Mouse (Mus musculus) G1E-ER4 (cell line): ENCODE results near the gene Nans. TPM values are rescaled to one million over a fixed set of nuclear protein-coding genes. Genes with fewer than 3 reads are reported as not detected.

Experiments used
- GATA1 ChIP-seq: IDR thresholded peaks from one replicate; pipeline ENCODE4 v1.8.0; 2012; ENCODE audit warnings: low read length, inconsistent platforms
- polyA plus RNA-seq: library from polyadenylated mRNA; stranded (reverse); fragments of >175 nt; gene quantifications from 2 replicates; pipeline ENCODE4 v1.2.3, GENCODE M21; 2012

The Nans gene
- polyA plus RNA-seq, 1 experiment: 64.9 TPM

DNA sequence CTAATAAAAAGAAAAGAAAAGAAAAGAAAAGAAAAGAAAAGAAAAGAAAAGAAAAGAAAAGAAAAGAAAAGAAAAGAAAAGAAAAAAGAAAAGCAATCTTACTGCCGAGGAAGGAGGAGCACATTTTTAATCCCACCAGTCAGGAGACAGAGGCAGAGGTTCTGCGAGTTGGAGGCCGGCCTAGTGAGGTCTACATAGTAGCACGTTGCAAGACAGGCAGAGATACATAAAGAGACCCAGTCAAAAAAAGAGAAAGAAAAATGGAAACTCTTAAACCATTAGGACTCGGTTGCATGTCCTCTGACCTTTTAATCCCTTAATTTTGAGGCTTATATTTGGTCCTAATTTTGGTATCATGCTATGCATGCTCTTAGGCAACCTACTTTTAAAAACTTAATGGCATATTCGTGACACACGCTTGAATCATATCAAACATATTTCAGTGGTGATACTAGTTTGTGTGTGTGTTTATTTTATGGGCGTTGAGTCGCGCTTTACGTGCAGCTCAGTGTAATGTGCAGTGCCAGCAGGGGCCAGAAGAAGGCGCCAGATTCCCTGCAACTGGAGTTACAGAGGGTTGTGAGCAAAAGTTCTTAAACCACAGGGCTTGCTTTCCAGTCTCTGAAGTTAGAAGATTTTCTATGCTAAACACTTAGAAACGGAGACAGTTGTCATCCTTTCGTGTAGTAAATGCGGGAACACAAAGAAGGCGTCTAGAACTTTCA is 18.9 kb downstream of the Nans start:
- TF ChIP-seq GATA1: no peak

GRCm38 (mm10) chr4:46520491-46520890 is 31.4 kb downstream of the Nans start:
- TF ChIP-seq GATA1: no peak

- TF ChIP-seq GATA1: no peak
These were observed 32.4 kb downstream of the Nans start for GRCm38 (mm10) chr4:46521457-46521856.

- TF ChIP-seq GATA1: no peak
These were observed 34.3 kb downstream of the Nans start for GRCm38 (mm10) chr4:46523324-46523723.

DNA sequence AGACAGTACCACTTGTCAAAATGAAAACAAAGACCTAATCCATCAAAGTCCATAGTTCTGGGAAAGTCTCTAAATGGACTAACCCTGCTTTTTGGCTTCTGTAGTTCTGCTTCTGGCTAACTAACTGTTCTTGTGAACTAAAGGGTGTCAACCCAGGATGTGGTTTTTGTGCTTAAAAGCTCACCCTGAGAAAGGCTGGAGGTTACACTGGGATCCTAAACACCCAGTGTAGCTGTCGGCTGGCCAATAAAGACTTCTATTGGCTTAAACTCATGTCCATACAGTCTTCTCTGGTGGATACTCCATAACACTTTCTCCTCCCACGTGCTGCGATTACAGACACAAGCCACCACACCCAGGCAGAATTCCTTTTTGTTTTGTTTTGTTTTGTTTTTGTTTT is 37.2 kb downstream of the Nans start:
- no peak for TF ChIP-seq GATA1

DNA sequence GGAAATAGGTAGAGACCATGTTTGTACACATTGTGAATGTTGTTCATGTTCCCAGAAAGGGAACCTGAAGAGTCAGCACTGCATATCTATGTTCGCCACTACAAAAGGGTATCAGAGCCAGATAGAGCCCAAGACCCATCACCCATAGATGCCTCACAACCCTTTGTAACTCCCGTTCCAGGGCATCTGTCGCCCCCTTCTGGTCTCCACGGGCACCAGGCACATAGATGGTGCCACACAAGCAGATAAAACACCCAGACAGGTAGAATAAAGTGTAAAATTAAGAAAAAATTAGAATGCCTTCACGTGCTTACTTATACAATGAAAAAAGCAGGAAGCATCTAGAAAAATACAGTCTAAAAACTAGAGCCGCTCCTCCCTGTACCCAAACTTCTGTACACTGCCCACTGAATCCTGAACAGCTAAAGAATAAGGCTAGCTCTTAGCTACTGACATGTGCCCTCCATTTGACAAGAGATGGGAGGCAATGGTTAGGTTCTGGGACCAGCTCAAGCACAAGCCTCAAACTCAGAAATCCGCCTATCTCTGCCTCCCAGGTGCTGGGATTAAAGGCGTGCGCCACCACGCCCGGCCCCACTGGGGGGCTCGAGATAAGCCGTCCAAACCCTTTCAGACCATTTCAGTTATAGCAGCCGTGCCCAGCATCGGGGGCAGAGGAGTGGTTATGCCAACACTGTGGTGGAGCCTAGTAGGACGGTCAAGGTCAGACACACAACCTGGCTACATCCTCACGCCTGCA is 37.9 kb downstream of the Nans start:
- peak; percentile 39 for TF ChIP-seq GATA1

DNA sequence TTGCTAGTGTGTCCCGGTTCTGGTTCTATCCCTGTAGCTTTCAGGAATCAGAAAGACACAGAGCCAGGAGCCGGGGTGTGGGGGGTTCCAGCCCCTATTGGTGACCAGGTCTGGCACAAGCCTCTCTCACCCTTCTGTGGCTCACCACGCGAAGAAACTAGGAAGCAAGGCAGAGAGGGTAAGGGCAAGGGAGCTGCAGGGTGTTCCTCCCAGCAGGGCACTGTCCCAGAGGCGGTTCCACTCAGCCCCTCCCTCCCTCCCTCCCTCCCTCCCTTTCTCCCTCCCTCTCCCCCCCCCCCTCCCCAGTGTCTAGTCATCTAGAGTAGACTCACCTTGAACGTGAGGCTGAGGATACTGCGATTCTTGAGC is 38.5 kb downstream of the Nans start:
- no peak for TF ChIP-seq GATA1

- no peak for TF ChIP-seq GATA1
These were observed 40.7 kb downstream of the Nans start for GRCm38 (mm10) chr4:46529722-46530121.

DNA sequence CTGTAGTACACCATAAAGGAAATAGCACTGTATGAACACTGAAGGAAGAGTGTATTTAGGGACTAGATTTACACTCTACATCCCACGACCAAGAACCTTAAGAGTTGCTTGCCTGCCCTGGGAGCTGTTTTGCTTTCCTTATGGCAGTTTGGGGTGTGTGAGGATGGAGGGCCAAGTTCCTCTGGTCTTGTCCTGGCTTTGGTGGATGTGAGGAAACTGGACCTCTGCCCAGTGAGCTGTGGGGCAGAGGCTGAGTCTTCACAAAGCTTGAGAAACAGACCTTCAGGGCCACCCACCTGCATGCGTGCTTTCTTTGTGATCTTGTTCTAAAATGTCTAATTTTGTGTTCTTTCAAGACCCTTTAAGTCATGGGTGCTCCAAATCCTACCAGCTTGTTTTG is 43.5 kb downstream of the Nans start:
- TF ChIP-seq GATA1: no peak

- TF ChIP-seq GATA1: no peak
These were observed 43.9 kb downstream of the Nans start for GRCm38 (mm10) chr4:46532926-46533325.

GRCm38 (mm10) chr4:46533934-46534720 is 45.1 kb downstream of the Nans start:
- TF ChIP-seq GATA1: no peak

- no peak for TF ChIP-seq GATA1
These were observed 46.2 kb downstream of the Nans start for GRCm38 (mm10) chr4:46535094-46535830.

- TF ChIP-seq GATA1: no peak
These were observed 46.9 kb downstream of the Nans start, which contains the start of gene Trim14 for GRCm38 (mm10) chr4:46535840-46536361. Gene Trim14 (minus strand): TSS chr4:46536141.

DNA sequence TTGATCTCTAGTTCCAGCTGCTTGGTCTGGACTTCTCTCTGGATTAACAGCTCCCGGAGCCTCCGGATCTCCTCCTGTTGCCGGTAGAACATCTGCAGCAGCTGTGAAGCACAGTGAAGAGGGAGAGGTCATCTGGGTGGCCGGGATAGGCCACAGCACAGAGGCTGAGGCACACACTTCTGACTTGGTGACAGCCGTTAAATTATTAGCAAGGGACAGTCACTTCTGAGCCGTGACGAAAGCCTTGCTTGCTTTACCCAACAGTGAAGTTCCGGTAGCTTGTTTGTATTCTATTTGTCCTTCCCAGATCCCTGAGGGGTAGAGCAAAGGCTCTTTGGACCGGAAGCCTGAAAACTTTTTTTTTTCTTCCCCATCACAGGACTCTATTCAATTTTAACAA is 50.1 kb downstream of the Nans start:
- no peak for TF ChIP-seq GATA1

DNA sequence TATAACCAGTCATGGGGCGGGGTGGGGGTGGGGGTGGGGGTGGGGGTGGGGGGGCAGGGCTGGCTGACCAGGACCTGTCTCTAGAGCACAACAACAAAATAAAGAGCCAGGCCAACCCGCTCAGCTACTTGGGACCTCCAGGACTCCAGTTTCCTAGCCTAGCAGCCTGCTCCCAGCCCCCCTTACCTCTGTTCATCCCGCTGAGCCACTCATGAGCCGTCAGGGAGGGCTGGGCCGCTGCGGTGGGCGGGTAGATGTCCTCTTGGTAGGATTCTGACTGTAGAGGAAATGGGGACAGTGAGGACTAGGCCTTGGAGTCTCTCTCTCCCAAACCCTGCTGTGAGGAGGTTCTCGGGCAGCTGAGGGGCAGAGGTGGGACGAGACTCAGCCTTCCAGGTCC is 52.7 kb downstream of the Nans start:
- TF ChIP-seq GATA1: no peak
